Mouse (Mus musculus): ENCODE data around the gene 1700020A23Rik.

Gene 1700020A23Rik

DNA sequence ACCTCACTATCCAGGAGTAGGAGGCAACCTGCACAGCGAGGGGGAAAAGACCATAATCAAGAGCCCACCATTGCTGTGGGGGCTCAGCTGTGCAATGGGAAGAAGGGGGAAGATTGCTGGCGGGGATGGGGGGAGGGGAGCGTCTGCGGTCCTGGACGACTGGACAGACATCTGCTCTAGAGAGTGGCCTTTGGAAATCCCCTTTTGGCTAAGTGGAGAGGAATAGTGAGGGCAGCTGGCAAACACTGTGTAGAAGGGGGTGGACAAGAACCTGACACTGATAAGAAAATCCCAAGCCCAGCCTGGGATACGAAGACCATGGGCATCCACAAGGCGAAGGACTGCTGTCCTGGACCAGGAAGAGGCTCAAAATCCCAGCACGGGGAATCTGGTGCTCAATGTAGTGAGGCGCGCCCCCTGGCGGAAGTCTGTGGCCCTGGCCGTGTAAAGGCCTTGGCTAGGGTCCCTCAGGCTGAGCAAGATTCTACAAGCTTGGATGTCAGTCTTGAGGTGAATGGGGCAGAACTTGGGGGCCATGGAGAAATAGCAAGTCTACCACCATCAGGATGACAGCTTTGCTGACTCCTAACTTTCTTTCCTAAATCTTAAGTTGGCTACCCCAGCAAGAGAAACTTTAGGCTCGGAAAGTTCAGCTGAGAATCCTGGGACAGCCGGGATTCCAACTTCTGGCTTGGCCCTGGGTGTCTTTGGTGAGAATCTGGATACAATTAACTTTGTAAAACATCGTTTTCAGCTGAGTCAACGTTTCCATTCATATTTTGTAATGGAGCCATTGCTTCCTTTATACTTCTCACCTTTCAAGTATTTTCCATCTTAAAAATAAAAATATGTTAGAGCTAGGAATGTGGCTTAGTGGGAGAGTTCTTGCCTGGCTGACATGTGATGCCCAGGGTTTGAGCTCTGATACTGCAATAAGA, 6.8 kb downstream of the 1700020A23Rik start:
- DNase-seq (ENCODE audit: low read depth, low spot score), result peak; percentile 52

DNA sequence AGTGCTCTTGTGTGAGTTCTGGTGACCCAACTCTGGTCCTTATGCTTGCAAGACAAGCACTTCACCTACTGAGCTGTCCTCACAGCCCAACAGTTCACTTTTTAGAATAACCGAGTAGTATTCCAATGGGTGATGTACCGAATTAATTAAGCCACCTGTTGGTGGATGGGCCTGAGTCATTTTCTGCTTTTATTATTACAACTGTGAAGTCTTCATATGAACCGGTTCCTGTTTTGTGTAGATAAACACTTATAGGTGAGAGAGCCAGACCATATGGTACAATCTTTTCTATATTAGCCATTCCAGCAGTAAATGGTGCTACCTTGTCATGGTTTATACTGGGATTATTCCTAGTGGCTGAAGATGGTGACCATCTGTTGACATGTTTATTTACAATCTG, 7.7 kb downstream of the 1700020A23Rik start:
- DNase-seq (ENCODE audit: low read depth, low spot score), result no peak

DNA sequence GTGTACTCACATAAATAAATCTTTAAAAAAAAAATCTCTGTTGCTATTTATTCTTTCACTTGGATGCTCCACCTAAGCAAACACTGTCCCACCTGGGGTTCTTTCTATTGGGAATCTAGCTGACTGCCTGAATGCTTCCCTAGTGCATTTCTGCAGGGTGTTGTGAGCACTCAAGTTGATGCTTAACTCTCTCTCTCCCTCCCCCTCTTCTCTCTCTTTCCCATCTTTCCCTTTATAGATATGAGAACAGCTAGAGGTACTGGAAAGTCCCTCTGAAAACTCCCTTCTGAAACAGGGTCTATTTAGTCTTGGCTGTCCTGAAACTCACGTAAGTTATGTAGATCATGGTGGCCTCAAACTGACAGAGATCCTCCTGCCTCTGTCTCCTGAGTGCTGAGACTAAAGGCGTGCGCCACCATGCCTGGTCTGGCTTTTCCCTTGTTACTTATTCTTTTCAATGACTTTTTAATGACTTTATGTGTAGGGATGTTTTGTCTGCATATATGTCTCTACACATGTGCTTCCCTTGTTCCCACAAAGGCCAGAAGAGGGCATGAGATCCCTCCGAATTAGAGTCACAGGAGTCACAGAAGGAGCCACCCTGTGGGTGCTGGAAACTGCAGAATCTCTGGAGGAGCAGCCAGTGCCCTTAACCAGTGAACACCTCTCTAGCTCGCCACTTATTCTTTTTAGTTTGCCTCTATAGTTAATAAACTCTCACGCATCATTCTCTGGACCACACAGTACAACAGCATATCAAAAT, 9.2 kb downstream of the 1700020A23Rik start:
- no peak for DNase-seq (ENCODE audit: low read depth, low spot score)

DNA sequence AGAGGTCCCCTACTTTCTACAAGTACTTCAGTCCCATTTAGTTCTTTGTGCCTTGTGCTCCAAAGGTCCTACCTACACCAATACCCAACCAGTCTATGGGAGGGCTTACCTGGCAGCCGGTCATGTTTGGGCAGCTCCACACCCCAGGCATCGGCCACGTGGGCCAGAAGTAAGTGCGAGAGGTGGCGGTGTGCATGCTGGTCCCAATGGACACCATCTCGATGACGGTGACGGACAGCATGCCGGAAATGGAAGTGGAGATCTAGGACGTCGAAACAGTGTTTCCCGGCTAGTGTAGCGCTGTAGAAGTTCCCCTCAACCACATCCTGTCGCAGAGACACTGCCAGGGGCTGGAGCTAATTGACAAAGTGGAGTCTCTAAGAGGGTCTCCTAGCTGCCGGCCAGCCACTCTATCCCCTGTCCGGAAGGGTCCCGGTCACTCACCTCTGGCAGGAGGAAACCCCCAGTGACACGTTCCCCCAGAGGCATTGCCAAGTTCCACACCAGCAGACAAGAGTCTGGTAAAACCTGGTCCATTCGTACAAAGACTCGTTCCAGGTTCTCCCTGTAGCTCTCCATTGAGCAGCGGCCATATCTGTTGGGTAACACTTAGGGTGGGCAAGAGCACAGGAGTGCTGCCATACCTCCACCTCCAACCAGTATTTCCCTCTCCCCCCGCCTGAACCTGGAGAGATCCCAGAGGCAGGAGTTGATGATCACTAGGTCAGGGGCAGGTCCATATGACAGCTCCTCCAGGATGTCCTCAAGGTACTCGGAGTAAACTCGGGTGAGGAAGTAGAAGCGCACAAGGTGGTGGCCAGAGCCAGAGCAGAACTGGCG, 16.9 kb downstream of the 1700020A23Rik start:
- no peak for DNase-seq (ENCODE audit: low read depth, low spot score)

DNA sequence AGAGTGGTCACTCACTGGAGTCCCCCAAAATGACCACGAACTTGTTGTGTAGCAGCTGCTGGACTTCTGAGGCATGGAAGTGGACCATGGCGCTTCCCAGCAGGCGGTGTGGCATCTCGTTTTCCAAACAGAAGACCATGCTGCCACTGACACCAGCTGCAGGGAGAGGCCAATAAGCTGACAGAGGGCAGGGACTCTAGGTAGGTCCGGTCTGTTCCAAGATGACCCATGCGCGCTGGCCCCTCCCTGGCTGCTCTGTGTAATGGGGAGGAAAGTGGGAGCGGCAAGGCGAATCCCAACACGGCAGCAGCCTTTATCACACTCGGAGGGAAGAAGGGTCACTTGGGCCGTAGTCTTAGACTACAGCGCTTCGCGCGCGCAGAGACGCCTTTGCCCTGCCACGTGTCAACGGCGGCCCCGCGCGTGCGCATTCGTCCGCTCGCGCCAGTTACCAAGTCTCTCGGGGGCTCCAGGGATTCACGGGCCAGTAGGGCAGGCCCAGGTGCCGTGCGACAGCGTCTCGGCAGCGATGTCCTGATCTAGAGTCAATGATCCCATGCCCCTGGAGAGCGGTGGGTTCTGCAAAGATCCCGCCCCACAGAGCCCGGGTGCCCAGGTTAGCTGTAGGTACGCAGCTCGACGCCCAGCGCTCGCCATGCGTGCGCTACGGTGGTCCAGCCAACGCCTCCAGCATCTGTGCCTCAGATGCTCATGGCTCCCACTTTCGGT, 18.5 kb downstream of the 1700020A23Rik start:
- DNase-seq (ENCODE audit: low read depth, low spot score), result peak; percentile 48

DNA sequence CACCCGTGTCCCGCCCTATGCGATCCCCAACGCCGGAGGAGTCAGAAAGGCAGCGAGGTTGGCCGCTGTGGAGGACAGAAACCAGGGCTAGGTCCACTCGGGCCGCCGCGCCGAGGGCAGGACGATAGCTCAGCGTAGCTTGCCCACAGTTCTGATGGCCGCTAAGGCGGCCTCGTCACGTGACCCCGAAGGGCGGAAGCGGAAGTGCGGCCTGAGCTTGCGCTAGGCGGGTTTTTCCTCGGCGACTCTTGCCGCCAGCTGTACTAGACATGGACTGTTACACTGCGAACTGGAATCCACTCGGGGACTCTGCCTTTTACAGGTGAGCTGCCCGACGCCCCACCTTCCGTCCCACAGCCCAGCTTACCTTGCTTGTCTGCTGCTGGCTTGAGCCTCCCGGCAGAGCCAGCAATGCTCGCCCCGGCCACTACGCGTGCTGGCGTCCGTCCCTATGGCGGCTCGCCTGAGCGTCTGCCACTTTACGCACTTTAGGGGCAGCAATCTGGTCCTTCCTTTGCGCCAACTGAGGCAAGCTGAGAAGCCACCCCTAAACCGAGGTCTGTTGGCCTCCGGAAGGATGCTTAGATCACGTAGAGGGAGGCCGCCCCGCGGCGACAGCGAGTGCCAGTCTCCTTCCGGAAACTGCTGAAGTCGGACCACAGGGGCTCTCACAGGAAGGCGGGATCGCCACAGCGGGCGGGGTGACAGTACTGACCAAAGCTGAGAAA, 19.2 kb downstream of the 1700020A23Rik start, which contains the start of the genes Vps16 and Pced1a:
Vps16 (plus strand) TSS at position 214 of the 728 bp plus-strand sequence.
Pced1a (minus strand) TSS at position 576 of the 728 bp plus-strand sequence.
- DNase-seq (ENCODE audit: low read depth, low spot score), result peak; percentile 87

DNA sequence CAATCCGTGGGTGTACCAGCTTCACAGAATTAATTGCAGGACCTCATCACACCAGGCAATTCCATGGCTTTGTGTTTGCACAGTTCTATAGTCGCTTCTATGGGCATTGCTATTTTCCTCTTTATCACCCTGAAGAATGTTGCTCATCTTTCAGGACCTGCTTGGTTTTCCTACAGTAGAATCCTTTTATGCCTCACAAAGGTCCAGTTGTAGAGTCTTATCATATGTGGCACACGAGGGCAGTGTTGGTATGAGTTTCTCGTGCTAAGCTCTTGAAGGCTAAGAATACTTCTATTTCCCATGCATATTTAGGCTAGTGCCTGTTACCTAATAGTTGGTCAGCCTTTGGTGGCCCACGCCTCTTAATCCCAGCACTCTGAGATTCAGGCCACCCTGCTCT, 20.1 kb downstream of the 1700020A23Rik start:
- DNase-seq (ENCODE audit: low read depth, low spot score), result no peak

DNA sequence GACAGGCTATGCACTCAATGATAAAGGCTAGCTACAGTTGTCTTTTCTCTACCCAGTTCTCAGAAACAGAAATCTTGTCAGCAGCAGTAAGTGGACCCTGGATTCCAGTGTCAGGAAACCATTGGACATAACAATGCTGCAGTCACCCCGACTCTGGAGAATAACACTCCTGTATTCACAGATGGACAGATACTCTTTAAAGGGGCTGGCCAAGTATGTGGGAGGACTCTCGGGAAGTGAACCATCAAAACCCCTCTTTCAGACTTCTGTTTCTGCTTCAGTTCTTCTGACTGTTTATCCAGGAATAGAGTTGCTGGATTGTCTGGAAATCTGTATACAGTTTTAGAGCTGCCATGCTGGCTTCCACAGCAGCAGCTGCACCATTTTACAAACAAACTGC, 24.8 kb downstream of the 1700020A23Rik start:
- no peak for DNase-seq (ENCODE audit: low read depth, low spot score)

DNA sequence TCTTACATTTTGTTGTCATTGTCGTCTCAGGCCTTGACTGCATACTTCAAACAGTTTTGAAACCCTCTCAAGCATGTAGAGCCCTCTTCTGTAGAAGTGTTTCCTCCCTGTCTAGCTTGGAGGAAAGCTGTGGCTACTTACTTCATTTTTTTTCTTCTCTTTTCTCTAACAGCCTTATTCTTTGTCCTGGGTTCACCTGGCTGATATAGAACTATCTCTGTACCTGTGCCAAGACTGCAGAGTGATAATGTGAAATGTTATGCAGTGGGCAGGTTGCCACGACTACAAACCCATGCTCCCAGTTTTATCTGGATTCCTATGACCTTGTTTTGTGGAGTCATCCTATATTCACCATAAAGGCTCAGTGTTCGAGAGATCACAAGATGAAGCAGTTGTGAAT, 25.4 kb downstream of the 1700020A23Rik start:
- DNase-seq (ENCODE audit: low read depth, low spot score), result no peak

DNA sequence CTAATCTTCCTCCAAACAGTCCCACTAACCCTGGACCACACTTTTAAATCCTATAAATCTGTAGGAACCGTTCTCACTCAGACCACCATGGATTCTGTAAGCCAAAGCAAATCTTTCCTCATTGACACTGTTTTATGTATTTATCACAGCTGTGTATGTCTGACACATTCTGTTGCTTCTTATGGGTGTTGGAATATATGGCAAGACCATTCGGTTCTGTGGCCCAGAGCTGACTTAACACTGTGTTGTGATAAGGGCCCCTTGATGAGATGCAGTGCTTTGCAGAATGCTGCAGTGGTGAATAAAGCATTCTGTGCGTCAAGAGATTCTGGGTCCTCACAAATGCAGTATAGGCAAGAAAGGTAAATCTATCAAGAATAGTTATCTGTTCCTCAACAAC, 27.1 kb downstream of the 1700020A23Rik start:
- DNase-seq (ENCODE audit: low read depth, low spot score), result no peak

DNA sequence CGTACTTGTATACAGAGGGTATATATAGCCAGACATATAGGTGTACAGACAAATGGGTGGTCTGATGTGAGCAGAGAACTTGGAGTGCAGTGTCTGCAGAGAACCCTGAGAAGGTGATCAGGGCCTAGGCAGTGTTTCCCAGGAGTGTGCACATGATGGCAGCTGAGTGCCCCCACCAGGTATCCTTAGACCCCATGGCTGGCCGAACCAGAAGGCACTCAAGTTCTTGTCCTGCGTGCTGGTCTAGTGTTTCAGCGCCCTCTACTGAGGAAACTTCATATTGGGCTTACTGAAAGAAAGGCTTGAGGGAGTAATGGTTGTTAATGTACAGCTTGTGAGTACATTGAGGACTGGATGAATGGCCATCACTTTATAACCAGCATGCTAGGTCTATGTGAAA, 28.1 kb downstream of the 1700020A23Rik start:
- DNase-seq (ENCODE audit: low read depth, low spot score), result no peak

DNA sequence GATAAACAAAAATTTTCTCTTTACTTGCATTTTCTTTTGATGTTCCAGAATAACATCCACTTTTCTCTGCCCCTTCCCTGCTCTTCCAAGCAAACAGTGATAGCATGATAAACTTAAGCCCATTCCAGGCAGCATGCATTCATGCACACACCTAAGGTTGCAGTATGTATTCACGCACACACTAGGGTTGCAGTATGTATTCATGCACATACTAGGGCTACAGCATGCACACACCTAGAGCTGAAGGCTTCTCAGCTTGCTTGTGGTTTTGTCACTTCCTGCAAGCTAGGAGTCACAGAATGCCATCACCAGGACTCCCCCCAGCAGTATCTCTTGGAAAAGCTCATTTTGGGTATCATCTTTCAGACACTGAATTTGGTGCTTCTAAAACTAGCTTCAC, 31.7 kb downstream of the 1700020A23Rik start:
- DNase-seq (ENCODE audit: low read depth, low spot score), result no peak

DNA sequence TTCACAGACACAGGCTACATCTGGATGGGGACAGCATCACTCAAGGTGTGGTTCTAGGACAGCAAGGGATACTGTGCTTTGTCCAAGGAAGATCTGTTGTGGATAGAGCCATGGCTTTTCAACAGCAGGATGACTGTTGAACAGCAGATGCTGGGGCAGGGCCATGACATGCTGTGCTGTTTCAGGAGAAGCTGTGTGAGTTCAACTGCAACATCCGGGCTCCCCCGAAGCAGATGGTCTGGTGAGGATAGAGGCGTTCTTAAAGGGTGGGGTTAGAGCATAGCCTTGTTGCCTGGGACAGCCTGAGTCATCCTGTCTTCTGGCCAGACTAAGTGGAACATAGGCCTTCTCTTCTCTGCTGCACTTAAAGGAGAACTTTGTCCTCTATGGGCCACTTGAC, 33.8 kb downstream of the 1700020A23Rik start:
- DNase-seq (ENCODE audit: low read depth, low spot score), result no peak

DNA sequence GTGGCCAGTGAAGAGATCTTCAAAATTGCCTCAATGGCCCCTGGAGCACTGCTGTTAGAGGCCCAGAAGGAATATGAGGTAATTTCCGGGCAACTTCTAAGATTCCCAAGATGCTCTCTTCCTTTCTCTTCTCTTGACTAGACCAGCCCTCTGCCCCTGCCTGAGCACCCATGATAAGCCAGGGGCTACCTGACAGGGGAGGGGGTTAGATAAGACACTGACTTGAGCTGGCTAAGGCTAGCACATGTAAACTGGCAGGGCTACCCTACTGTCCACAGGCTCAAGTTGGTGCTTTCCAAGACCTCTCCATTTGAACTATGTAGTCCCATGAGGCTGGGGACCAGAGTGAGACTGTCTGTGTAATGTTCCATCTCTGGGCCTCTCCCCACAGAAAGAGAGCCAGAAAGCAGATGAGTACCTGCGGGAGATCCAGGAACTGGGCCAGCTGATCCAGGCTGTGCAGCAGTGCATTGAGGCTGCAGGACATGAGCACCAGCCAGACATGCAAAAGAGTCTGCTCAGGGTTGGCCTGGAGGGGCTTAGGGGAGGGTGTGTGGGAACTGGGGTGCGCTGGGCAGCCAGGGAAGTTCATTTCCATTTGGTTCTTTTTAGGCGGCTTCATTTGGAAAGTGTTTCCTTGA, 34.9 kb downstream of the 1700020A23Rik start:
- no peak for DNase-seq (ENCODE audit: low read depth, low spot score)

DNA sequence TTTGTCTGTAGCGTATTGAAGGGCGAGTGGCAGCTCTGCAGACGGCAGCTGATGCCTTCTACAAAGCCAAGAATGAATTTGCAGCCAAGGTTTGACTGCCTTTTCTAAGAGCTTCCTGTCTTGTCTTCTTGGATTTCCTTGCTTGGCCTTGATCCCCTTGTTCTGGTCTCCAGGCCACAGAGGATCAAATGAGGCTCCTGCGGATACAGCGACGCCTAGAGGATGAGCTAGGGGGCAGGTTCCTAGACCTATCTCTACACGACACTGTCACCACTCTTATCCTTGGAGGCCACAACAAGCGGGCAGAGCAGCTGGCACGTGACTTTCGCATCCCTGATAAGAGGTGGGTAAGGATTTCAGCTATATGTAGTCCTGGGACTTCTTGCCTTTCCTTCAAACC, 37.1 kb downstream of the 1700020A23Rik start:
- no peak for DNase-seq (ENCODE audit: low read depth, low spot score)

DNA sequence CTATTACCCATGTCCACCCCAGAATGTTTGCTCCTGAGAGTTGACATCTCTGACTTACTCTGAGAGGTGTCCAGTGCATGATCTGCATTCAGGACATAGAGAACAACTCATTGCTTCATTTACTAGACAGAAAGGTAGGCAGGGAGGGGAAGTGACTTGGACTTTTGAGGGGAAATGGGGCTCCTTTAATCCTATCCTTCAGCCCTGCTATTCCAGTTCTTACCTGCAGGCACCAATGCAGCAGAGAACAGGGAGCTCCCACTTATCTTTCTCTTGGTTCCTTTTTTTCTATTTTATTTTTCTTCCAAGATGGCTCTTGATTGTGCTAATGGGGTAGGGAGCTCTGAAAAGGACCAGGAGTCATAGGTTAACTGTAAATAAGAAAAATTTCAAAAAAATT, 43.4 kb downstream of the 1700020A23Rik start:
- no peak for DNase-seq (ENCODE audit: low read depth, low spot score)

DNA sequence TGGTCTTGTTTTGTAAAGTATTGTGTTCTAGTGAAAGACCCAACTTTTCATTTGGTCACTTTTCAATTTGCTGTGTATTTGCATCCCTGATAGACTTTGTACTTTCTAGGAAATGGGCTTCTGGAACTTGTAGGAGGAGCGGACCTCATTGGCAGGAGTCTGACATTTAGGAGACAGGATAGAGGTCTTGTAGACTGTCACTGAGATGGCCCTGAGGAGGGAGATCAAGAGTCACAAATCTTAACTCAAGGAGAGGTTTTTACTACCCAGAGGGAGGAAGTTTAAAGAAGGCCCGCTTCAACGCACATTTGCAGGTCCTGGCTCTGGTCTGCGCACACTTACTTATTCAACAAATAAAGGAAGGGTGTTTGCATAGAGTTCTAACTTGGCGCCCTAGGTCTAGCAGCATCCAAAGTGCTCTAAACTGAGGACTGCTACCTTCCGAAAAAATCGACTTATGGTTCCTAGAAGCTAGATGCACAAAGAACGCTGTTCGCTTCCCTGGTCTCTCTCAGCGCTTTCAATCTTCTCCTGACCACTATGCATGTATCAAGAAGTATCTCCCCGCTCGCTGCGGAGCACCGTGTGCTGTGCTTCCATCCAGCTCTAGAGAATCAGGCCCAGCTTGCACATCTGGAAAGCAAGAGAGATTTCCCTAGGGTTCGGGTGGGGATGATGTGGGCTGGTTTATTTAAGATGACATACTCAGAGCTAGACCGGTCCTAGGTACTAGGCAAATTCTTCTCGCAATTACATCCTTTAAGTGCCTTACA, 44.1 kb downstream of the 1700020A23Rik start:
- peak; percentile 41 for DNase-seq (ENCODE audit: low read depth, low spot score)

DNA sequence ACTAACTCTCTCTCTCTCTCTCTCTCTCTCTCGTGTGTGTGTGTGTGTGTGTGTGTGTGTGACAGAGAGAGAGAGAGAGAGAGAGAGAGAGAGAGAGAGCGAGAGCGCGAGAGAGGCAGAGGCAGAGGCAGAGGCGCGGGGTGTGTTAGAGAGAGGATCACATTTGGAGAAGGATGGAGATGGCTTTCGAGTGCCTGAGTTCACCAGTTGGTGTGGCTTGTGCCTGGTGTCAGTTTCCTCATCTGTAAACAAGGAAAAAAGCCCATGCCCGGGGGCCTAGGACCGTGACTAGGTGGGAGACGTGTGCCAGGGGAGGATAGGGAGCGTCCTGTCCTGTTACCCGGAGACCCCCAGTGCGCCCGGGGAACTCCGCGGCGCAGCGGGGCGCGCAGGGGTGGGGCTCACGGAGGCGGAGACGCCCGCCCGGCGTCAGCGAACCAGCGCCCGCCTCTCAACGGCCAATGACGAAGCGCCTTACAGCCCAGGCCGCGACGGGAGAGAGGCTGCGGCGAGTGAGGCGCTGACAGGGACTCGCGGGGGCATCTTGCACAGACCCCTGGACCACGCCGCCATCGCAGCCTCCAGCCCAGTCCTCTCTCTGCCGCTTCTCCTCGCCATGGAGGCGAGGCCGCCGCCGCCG, 44.9 kb downstream of the 1700020A23Rik start, which contains the start of gene Ptpra:
Ptpra (plus strand) TSS at position 485 of the 640 bp plus-strand sequence.
- peak; percentile 78 for DNase-seq (ENCODE audit: low read depth, low spot score)

Data from skeletal muscle tissue, adult 2 months (tissue).